Mouse (Mus musculus): ENCODE results near the gene Abcb6.

Abcb6 gene

DNA sequence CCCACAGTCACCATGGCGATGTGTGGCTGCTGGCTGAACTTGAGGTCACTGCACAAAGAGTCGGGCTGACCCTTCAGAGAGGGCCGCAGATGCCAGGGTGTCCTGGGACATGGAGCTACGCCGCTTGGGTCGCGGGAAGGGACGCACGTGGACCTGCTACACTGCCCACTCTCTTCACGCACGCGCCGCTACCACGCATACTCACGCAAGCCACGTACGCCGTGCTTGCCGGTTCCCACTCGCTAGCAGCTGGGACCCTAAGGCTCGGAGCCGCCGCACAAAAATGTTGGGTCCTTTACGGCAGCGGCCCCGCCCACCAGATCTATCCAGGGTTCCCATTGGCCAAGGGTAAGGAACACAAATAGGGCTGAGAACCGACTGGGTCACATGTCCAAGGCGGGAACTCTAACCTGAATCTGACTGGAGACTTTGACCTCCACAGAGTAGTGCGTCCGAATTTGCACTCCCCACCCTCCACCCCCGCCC lies at the start of gene Abcb6:
Abcb6 (minus strand) TSS at position 288 of the 486 bp plus-strand sequence.
- peak; percentile 91 to 93 for DNase-seq (ENCODE audit: low spot score in 2 of 2)

- no peak for DNase-seq (ENCODE audit: low spot score in 2 of 2)
These were observed 49.0 kb upstream of the Abcb6 start for GRCm38 (mm10) chr1:75229158-75229557.

GRCm38 (mm10) chr1:75227653-75228052 lies 47.5 kb upstream of the Abcb6 start:
- DNase-seq (ENCODE audit: low spot score in 2 of 2) = no peak

DNA sequence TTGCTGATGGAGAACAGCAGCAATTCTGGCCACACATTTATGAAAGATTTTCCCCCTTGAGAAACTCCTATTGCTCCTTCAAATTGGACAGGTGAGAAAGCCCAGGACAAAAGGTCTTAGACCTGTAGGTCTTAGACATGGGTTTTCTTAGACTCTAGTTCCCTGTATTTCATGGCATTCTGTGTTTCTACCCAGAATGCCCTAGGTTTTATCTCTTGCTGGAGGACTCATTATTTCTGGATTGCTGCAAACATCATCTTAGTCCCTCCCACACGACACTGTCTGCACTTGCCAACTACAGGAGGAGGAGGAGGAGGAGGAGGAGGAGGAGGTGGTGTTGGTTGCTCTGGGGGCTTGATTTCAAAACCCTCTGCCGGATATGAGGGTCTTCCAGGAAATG lies 45.9 kb upstream of the Abcb6 start:
- DNase-seq (ENCODE audit: low spot score in 2 of 2) = no peak

DNA sequence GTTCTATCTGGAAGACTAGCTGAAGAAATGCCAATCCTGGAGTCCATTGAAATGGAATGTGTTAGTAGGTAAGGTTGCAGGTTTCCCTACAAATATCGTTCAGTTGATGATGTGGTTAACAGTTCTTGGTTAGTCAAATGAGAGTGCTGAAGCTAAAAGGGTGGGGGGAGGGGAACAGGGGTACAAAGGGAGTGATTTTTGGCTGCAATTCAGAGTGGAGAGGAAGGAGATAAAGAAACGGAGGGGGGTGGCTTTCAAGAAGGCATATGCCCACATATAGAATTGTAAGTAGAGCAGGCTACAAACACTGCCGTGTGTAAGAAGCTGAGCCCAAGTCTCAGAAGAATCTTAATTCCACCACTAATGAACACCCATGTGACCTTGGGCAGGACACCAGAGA lies 45.3 kb upstream of the Abcb6 start:
- no peak for DNase-seq (ENCODE audit: low spot score in 2 of 2)

GRCm38 (mm10) chr1:75223532-75223931 lies 43.3 kb upstream of the Abcb6 start:
- DNase-seq (ENCODE audit: low spot score in 2 of 2) = no peak

DNA sequence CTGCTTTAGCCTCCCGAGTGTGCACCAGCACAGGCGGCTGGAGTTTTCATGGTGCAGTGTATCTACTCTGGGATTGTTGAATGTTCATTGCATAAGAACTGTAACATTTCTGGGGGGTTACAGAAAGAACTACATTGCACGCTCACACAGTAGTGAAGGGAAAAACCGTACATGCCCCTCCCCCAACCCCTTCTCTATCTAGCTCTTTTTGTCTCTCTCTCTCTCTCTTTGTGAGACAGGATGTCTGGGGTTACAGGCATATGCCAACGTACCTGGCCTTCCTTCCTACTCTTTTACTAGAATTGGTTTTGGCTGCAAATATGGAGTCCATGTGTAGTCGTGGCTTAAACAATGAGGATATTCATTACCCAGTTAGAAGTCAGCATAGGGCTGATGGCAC lies 42.7 kb upstream of the Abcb6 start:
- no peak for DNase-seq (ENCODE audit: low spot score in 2 of 2)

GRCm38 (mm10) chr1:75221538-75221937 lies 41.3 kb upstream of the Abcb6 start:
- no peak for DNase-seq (ENCODE audit: low spot score in 2 of 2)

DNA sequence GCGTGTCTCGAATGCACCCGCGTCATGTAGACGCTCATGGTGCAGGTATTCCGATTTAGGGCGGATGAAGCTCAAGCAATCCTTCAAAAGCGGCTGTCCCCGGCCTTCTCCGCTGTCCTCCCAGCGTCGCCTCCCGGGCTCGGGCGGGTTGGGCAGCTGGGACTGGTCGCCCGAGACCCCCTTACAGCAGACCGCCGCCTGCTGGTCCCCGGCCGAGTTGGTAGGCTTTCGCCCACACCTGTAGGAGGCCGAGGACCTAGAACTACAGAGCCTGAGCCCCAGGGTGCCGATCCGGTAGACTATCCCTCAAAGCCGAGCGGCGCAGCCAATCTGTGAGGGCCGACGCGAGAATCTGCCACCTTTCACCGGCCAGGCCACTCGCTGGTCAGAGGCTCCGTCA lies 39.3 kb upstream of the Abcb6 start, which contains the start of gene Tuba4a:
Tuba4a (minus strand) TSS at position 335 of the 400 bp plus-strand sequence.
- no peak for DNase-seq (ENCODE audit: low spot score in 2 of 2)

DNA sequence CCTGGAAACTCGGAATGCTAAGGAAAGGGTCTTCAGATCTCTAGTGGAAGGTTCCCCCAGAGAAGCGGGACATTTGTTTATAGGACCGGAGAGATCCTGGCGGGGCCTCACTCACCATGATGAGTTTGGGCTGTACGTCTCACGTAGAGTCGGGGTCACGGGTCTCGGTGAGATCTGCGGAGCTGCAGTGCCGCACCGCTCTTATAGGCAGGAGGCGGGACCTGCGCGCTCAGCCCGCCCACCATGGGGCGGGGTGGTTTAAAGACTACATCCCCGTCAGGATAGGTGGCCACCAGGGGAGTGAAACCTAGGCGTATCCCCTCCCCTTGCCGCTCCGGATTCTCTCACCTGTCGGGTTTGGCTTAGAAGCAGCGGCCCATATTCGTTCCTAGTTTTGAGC lies 38.9 kb upstream of the Abcb6 start:
- DNase-seq (ENCODE audit: low spot score in 2 of 2) = peak; percentile 87 to 91

DNA sequence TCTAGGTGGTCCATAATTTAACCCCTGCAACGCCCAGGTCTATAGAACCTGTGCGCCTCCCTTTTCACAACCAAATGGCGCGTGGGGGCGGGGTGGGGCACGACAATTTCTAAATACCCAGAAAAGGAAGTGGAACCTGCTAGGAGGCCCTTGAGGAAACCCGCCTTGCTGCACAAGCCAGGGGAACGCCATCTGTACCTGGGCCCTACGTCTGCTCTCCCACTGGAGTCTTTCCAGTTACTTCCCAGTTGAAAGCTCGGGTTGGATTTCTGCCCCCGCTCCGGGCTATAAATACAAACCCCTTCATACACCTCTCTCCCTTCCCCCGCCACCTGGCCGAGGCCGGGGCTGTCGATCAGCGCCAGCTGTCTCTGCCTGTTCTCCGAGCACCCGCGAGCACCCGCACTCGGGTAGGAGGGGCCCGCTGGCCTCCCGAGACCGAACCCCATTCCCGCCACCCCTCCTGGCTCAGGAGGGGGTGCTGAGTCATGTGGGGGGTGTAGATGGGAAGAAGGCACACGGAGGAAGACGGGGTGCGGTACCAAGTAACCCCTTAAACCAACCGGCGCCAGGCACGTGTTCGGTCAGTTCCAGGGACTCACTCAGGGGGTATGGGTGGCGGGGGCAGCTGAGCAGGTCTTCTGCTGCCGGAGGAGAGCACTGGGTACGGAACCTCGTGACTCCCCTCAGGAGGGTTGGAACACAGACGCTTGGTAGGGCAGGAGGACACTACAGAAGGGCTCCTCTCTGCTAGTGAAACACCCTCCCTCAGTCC lies 38.2 kb upstream of the Abcb6 start:
- DNase-seq (ENCODE audit: low spot score in 2 of 2) = peak; percentile 58 to 64

DNA sequence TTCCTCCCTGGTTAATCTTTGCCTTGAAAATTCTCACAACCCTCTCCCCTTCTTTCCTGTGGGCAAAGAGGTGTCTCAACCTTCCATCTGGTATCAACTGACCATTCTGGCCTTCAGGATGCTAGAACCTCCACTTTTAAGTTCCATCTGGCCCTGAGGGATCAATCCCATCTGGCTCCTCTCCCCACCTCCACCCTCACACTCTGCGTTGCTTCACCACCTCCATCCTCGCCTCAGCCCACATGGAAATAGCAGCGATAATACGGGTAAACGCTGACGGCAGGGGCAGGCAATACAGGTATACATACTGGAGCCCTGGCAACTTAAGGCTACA lies 37.7 kb upstream of the Abcb6 start:
- no peak for DNase-seq (ENCODE audit: low spot score in 2 of 2)

DNA sequence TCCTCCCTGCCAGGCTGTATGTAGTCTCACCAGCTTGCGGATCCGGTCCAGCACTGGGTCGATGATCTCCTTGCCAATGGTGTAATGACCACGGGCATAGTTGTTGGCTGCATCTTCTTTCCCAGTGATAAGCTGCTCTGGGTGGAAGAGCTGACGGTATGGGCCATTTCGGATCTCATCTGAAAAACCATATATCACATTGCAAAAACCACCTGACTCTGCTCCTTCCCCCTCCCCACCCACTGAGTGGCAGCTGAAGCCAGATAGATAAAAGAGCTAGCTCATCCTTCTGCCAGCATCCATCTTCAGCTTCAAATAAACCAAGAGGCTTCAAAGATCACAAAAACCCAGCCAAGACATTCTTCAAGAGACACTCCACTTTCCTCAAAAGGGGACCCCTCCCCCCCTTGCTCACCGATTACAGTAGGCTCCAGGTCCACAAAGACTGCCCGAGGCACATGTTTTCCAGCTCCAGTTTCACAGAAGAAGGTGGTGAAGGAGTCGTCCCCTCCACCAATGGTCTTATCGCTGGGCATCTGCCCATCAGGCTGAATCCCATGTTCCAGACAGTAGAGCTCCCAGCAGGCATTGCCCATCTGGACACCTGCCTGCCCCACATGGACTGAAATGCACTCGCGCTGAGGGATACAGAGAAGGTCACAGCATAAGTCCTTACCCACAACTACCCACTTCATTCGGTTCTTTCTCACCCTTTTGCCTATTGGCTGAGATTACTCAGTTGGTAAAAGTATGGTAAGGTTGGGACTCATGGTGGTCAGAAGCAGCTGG lies 36.8 kb upstream of the Abcb6 start:
- DNase-seq (ENCODE audit: low spot score in 2 of 2) = no peak

DNA sequence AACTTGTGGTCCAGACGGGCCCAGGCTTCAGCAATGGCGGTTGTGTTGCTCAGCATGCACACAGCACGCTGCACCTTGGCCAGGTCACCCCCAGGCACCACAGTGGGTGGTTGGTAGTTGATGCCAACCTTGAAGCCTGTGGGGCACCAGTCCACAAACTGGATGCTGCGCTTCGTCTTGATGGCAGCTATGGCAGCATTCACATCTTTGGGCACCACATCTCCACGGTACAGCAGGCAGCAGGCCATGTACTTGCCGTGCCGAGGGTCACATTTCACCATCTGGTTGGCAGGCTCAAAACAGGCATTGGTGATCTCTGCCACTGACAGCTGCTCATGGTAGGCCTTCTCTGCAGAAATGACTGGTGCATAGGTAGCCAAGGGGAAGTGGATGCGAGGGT lies 35.6 kb upstream of the Abcb6 start:
- DNase-seq (ENCODE audit: low spot score in 2 of 2) = no peak

- DNase-seq (ENCODE audit: low spot score in 2 of 2) = peak in 1 of 2 experiments; percentile 65
These were observed 34.7 kb upstream of the Abcb6 start for GRCm38 (mm10) chr1:75214886-75215285.

DNA sequence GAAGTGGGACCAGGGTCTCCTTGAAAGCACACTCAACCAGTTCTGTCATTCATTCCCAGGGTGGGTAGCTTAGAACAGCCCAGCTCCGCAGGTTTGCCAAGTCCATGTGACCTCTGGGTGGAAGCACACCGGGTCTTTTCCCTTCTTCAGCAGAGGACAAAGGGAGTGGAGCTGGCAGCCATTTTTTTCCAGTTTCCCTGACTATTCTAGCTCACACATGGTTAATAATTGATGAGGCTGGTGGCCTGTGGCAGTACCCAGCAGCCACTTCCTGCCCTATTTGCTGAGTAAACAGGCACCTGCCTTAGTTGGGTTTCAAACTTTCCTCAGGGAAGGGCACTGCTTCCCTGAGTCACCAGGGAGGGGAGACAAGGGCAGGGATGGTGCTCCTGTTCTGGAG lies 34.2 kb upstream of the Abcb6 start:
- no peak for DNase-seq (ENCODE audit: low spot score in 2 of 2)

DNA sequence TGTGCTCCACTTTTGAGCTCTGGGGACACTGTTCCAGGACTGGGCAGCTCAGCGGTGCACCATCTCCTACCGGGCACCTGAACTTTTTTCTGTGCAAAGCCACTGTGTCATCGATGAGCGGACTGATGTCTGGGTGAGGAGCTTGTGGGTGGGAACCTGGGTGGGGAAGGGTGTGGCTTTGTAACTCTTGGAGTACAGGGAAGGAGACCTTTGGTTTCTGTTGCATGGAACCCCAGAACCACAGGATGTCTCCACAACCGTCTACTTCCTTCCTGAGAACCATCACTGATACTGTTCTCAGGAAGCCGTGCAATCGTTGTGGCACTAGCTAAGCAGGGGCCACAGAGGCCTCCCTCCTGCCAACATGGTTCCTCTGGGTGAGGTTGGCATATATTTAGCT lies 32.9 kb upstream of the Abcb6 start:
- no peak for DNase-seq (ENCODE audit: low spot score in 2 of 2)

- DNase-seq (ENCODE audit: low spot score in 2 of 2) = no peak
These were observed 32.4 kb upstream of the Abcb6 start for GRCm38 (mm10) chr1:75212542-75212941.

DNA sequence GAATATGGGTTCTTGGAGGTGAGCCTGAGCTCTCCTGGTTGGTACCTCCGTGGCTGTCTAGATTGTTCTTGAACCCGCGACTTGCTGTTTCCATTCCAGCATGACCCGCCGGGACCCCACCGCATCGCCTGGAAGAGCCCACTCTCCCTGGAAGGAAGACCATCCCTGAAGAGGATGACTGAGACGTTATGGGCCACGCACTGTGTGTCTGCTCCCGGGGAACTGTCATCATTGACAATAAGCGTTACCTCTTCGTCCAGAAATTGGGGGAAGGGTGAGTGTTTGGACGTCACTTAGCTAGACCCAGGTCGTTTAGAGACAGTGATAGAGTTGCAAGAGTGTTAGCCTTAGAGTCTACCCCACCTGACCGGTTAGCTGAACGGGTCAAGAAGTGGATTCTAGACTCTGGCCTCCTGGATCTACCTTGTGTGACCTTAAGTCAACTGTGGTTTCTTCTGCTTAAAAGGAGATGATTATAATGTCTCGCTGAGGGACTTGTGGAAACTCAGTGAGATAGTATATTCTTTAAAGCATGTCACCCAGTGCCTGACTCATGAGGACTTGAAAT lies 31.0 kb upstream of the Abcb6 start:
- DNase-seq (ENCODE audit: low spot score in 2 of 2) = no peak

DNA sequence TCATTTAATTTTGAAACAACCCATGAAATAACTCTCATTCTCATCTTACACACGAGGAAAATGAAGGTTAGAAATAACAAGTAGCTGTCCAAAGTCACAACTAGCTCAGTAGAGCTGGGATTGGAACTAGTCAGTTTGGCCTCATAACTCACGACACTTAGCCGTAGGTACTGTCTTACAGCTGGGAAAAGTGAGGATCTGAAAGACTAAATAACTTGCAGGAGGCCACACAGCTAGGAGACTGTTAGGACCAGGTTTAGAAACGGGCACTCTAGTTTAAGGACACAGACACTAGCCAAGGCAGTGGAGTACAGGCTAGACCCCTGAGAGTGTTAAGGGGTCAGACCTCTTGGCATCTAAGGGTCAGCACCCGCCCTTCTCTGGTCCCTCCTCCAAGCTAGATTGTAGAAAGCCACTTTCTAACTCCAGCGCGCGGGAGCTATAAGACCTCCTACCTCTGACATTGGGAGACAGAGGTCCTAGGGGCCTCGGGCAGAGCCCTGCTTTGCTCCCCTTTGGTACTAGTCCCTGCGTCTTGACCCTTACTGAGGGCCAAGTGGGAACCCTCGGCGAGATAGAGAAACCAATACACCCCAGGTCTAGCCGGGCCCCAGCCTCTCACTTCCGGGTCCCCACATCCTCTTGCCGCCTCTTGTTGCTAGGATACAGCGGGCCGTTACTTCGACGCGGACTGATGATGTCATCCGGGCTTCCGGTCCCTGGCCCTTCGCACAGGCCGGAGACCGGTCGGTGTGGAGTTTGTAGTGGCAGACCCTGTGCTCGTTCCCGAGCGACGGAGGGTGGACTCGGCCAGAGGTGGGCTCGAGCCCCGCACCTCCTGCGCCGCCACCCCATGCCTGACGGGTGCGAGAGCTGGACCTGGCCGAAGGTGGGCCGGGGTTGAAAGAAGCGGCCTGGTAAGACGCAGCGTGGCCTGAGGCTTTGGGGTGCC lies 30.2 kb upstream of the Abcb6 start, which contains the start of the genes Glb1l and Stk16:
Glb1l (minus strand) TSS at position 678 of the 952 bp plus-strand sequence.
Stk16 (plus strand) TSS at position 703 of the 952 bp plus-strand sequence.
- DNase-seq (ENCODE audit: low spot score in 2 of 2) = peak; percentile 90 to 95

- DNase-seq (ENCODE audit: low spot score in 2 of 2) = no peak
These were observed 28.9 kb upstream of the Abcb6 start for GRCm38 (mm10) chr1:75208967-75209678.
